Mouse (Mus musculus): Measurements from ENCODE around the gene Angptl4. TPM values are rescaled to one million over a fixed set of nuclear protein-coding genes. Genes with fewer than 3 reads are reported as not detected.
"Not testable (repeated sequence)": the region's sequence is repeated elsewhere in the genome, so short reads cannot be mapped to it uniquely, and the experiment has no call there.

The Angptl4 gene
- polyA plus RNA-seq, 1 experiment from 2014 or later: 21.6 TPM

- peaks cover 68% of the 10 kb centered on the region for H3K4me1 ChIP-seq
- 76% methylated on average over 1 of the region's 1 CpGs for WGBS
Measured at GRCm38 (mm10) chr17:33754656-33755055, 27.0 kb downstream of the Angptl4 start.

DNA sequence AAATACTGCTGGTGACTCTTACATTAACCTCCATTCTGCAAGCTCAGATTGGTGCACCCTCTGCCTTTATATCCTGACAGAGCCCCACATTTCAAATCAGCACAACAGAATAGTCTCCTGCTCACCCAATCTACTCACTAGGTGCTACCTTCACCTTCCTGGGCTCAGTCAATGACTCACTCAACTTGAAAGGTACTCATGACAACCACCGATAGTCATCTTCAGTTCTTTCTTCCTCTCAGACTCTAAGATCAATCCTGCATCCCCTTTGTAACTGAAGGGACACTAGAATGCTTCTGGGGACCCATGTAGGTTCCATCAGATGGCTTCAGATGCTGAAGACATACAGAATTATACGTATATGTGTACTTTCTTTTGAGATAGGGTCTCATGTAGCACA, 29.3 kb downstream of the Angptl4 start:
- Histone ChIP-seq H3K4me3 (replicated peaks) (no peak overlapping the region), H3K9me3 (replicated peaks) (no peaks in the 10 kb centered on the region), H3K4me1 (peaks cover 46% of the 10 kb centered on the region), H3K27ac (replicated peaks) (no peak overlapping the region), H3K27me3 (replicated peaks) (no peaks in the 10 kb centered on the region), H3K4me2 (no peak overlapping the region), H3K9ac (replicated peaks) (no peak overlapping the region), H3K36me3 (peaks cover 29% of the 10 kb centered on the region)
- 98% methylated on average over 2 of the region's 2 CpGs for WGBS
- no peak for ATAC-seq (ENCODE audit: low FRiP score)

More at GRCm38 (mm10) chr17:33754656-33755055, 27.0 kb downstream of the Angptl4 start:
- H3K4me2 ChIP-seq: no peak overlapping the region
- H3K27me3 ChIP-seq (replicated peaks): no peaks in the 10 kb centered on the region
- H3K4me3 ChIP-seq (replicated peaks): no peak overlapping the region
- no peak for ATAC-seq (ENCODE audit: low FRiP score)
- no peaks in the 10 kb centered on the region for H3K9me3 ChIP-seq (replicated peaks)
- peaks cover 8% of the 10 kb centered on the region for H3K36me3 ChIP-seq
- no peak overlapping the region for H3K9ac ChIP-seq (replicated peaks)
- no peak overlapping the region for H3K27ac ChIP-seq (replicated peaks)

GRCm38 (mm10) chr17:33751181-33751580, 30.4 kb downstream of the Angptl4 start:
- Histone ChIP-seq H3K4me2 (no peak overlapping the region), H3K4me3 (replicated peaks) (no peak overlapping the region), H3K9me3 (replicated peaks) (no peaks in the 10 kb centered on the region), H3K27me3 (replicated peaks) (no peaks in the 10 kb centered on the region), H3K36me3 (peaks cover 32% of the 10 kb centered on the region), H3K27ac (replicated peaks) (no peak overlapping the region), H3K9ac (replicated peaks) (no peak overlapping the region), H3K4me1 (peaks cover 34% of the 10 kb centered on the region)
- ATAC-seq (ENCODE audit: low FRiP score): no peak

DNA sequence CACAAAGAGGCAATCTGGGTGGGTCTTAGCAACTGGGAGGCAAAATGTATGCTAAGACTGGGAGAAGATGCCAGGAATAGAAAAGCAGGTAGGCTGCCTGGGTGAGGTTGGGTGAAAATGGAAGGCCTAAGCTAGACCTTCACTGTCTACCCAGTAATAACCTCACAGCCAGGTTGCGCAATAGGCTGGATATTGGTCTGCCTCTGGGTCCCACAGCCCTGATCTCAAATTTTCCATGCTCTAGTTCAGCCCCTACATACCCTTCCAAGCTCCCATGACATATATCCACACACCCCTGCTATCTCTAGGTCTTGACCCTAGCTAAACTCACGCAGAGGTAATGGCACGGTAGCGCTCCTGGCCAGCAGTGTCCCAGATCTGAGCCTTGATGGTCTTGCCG, 32.2 kb downstream of the Angptl4 start:
- peaks cover 18% of the 10 kb centered on the region for H3K4me1 ChIP-seq
- H3K4me3 ChIP-seq (replicated peaks): no peak overlapping the region
- no peak overlapping the region for H3K27ac ChIP-seq (replicated peaks)
- H3K27me3 ChIP-seq (replicated peaks): no peaks in the 10 kb centered on the region
- H3K9ac ChIP-seq (replicated peaks): no peak overlapping the region
- no peak for ATAC-seq (ENCODE audit: low FRiP score)
- no peak overlapping the region for H3K4me2 ChIP-seq
- H3K36me3 ChIP-seq: peaks cover 45% of the 10 kb centered on the region
- H3K9me3 ChIP-seq (replicated peaks): no peaks in the 10 kb centered on the region
- 95% methylated on average over 5 of the region's 5 CpGs for WGBS

DNA sequence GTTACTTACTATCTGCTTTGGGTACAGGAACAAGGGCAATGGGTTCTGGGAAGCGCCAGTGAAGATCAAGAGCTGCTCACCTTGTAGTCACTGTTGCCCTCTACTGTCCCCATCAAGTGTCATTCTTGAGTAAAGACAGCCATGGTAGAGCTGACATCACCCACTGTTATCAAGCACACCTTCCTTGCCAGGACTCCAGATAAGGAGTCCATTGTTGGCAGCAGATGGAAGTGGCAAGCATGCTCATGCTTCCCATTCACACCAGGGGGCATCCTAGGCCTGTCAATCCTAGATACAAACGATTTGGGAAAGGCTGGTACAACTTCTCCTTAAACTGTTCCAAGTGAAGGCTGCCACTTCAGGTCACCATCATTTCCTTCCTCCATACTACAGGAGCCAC, 35.6 kb downstream of the Angptl4 start:
- H3K4me2 ChIP-seq: no peak overlapping the region
- peaks cover 45% of the 10 kb centered on the region for H3K36me3 ChIP-seq
- H3K9me3 ChIP-seq (replicated peaks): no peaks in the 10 kb centered on the region
- no peak overlapping the region for H3K27ac ChIP-seq (replicated peaks)
- H3K4me1 ChIP-seq: no peaks in the 10 kb centered on the region
- 79% methylated on average over 2 of the region's 2 CpGs for WGBS
- H3K27me3 ChIP-seq (replicated peaks): no peaks in the 10 kb centered on the region
- H3K9ac ChIP-seq (replicated peaks): no peak overlapping the region
- ATAC-seq (ENCODE audit: low FRiP score): no peak
- H3K4me3 ChIP-seq (replicated peaks): no peak overlapping the region

DNA sequence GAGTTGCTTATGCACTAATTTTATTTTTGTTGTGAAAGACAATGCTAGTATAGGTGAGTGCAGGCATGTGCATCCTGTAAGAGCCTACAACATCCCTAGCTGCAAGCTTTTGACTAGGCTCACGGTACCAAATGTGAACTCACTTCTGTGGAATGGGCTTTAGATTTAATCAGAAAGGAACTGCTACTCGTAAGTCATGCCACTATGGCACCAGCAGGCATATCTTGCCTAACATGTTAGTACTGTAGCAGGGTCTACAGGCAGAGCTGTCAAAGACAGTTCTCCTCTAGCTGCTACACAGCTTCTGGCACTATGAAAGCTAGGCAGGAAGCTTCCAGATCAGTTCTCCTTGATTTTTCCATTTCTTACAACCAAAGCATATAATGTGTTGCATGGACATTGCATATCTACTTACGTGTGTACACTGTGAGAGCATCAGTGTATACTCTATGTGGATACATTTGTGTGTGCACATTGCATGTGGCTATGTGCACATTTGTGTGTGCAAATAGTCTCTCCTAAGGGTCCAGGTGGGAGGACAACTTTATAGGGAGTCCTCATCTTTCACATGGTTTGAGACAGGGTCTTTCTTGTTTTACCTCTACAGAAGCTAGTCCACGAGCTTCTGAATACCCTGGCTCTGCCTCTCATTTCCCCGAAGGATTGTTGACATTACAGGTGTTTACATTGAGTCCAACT, 36.8 kb downstream of the Angptl4 start:
- no peak for ATAC-seq (ENCODE audit: low FRiP score)
- no peak overlapping the region for H3K4me3 ChIP-seq (replicated peaks)
- 87% methylated on average over 5 of the region's 5 CpGs for WGBS

DNA sequence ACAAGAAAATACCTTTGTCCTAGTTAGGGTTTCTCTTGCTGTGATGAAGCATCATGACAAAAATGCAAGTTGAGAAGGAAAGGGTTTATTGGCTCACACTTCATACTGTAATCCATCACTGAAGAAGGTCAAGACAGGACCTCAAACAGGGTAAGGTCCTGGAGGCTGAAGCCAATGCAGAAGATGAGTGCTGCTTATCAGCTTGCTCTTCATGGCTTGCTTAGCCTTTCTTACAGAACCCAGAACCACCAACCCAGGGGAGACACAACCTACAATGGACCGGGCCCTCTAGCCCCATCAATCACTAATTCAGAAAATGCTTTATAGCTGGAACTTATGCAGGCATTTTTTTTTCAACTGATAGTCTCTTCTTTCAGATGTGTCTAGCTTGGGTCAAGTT, 39.2 kb downstream of the Angptl4 start:
- no peaks in the 10 kb centered on the region for H3K4me1 ChIP-seq
- peaks cover 16% of the 10 kb centered on the region for H3K36me3 ChIP-seq
- H3K9ac ChIP-seq (replicated peaks): no peak overlapping the region
- WGBS: 86% methylated on average over 1 of the region's 1 CpGs
- no peaks in the 10 kb centered on the region for H3K27me3 ChIP-seq (replicated peaks)
- H3K4me2 ChIP-seq: no peak overlapping the region
- H3K9me3 ChIP-seq (replicated peaks): no peaks in the 10 kb centered on the region
- H3K4me3 ChIP-seq (replicated peaks): no peak overlapping the region
- no peak for ATAC-seq (ENCODE audit: low FRiP score)
- no peak overlapping the region for H3K27ac ChIP-seq (replicated peaks)

More for the DNA sequence above, 36.8 kb downstream of the Angptl4 start:
- Histone ChIP-seq H3K27ac (replicated peaks) (no peak overlapping the region), H3K9ac (replicated peaks) (no peak overlapping the region), H3K36me3 (peaks cover 38% of the 10 kb centered on the region), H3K9me3 (replicated peaks) (no peaks in the 10 kb centered on the region), H3K27me3 (replicated peaks) (no peaks in the 10 kb centered on the region), H3K4me1 (no peaks in the 10 kb centered on the region), H3K4me2 (no peak overlapping the region)

- not testable (repeated sequence) for H3K9me3 ChIP-seq (replicated peaks); H3K27me3 ChIP-seq (replicated peaks); H3K4me1 ChIP-seq; H3K4me2 ChIP-seq; ATAC-seq (ENCODE audit: low FRiP score); H3K36me3 ChIP-seq; H3K9ac ChIP-seq (replicated peaks); H3K27ac ChIP-seq (replicated peaks); H3K4me3 ChIP-seq (replicated peaks)
- WGBS: 86% methylated on average over 10 of the region's 10 CpGs
Measured at GRCm38 (mm10) chr17:33733526-33733925, 48.1 kb downstream of the Angptl4 start.

DNA sequence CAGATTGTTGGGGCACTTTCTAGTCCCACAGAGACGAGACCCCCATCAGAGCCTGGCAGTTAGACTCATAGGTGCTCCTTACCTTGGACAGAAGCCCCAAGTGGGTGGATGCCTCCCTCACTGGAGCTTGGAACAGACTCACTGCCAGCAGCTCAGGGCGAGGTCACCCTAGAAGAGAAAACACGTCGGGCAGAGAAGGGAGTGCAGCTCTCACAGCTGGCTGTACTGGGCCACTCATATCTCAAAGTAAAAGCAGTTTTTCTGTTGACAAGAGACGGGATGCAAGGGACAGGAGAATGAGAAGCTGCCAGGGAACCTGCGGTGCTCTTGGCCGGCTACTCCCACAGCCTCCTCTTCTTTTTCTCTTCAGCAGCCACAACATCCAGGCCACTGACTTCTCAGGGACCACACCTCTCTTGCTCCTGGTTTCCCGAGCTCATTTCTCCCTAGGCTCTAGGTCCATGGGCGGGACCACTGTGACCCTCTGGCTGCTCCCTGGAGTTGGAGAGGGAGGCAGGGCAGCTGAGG, 49.0 kb downstream of the Angptl4 start:
- not testable (repeated sequence) for H3K9me3 ChIP-seq (replicated peaks); ATAC-seq (ENCODE audit: low FRiP score); H3K27me3 ChIP-seq (replicated peaks); H3K27ac ChIP-seq (replicated peaks); H3K9ac ChIP-seq (replicated peaks); H3K4me1 ChIP-seq; H3K4me3 ChIP-seq (replicated peaks); H3K4me2 ChIP-seq; H3K36me3 ChIP-seq
- WGBS: 81% methylated on average over 9 of the region's 9 CpGs

- H3K27me3 ChIP-seq (replicated peaks): no peaks in the 10 kb centered on the region
- no peak overlapping the region for H3K4me3 ChIP-seq (replicated peaks)
- H3K36me3 ChIP-seq: no peaks in the 10 kb centered on the region
- no peak for ATAC-seq (ENCODE audit: low FRiP score)
- no peak overlapping the region for H3K4me2 ChIP-seq
- H3K9me3 ChIP-seq (replicated peaks): no peaks in the 10 kb centered on the region; the same call in 1 of the 2 replicates
- no peak overlapping the region for H3K27ac ChIP-seq (replicated peaks)
- H3K4me1 ChIP-seq: no peaks in the 10 kb centered on the region
- 76% methylated on average over 2 of the region's 2 CpGs for WGBS
- H3K9ac ChIP-seq (replicated peaks): no peak overlapping the region
Measured at GRCm38 (mm10) chr17:33729215-33729614, 52.4 kb downstream of the Angptl4 start.

DNA sequence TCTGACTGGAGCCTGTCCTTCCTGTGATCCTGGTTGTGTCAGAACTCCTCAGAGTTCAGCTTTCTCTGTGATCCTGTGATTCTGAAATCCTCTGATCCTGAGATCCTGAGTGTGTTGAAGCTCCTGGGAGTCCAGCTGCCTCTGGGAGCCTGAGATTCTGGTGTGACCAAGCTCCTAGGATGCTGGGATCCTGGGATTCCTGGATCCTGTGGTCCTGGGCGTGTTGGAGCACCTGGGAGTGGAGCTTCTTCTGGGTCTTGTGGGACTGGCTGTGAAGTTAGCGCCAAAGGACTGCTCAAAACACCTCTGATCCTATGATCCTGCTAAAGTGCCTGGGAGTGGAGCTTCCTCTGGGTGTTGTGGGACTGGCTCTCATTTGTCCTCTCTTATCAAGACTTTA, 53.2 kb downstream of the Angptl4 start:
- WGBS: 79% methylated on average over 2 of the region's 2 CpGs
- no peaks in the 10 kb centered on the region for H3K27me3 ChIP-seq (replicated peaks)
- H3K9ac ChIP-seq (replicated peaks): no peak overlapping the region
- H3K4me1 ChIP-seq: no peaks in the 10 kb centered on the region
- no peak overlapping the region for H3K27ac ChIP-seq (replicated peaks)
- H3K4me2 ChIP-seq: no peak overlapping the region
- ATAC-seq (ENCODE audit: low FRiP score): no peak
- H3K4me3 ChIP-seq (replicated peaks): no peak overlapping the region
- no peaks in the 10 kb centered on the region; the same call in 1 of the 2 replicates for H3K9me3 ChIP-seq (replicated peaks)
- no peaks in the 10 kb centered on the region for H3K36me3 ChIP-seq

Data from neural tube, embryonic 15.5 days (tissue).